Mouse (Mus musculus): ENCODE results near the gene Ceacam15. TPM values are rescaled to one million over a fixed set of nuclear protein-coding genes. Genes with fewer than 3 reads are reported as not detected.
"Not testable (repeated sequence)": the region's sequence is repeated elsewhere in the genome, so short reads cannot be mapped to it uniquely, and the experiment has no call there.

The Ceacam15 gene
- not detected in 2 replicates for total RNA-seq (2017)

GRCm38 (mm10) chr7:16675605-16676004 is at the start of gene Ceacam15:
Gene Ceacam15 (minus strand): TSS chr7:16675705.
- no peak for ATAC-seq (replicated peaks; ENCODE audit: low read depth, poor library complexity, severe bottlenecking)

GRCm38 (mm10) chr7:16722490-16722889 is 47.0 kb upstream of the Ceacam15 start:
- not testable (repeated sequence) for ATAC-seq (replicated peaks; ENCODE audit: low read depth, poor library complexity, severe bottlenecking)

- ATAC-seq (replicated peaks; ENCODE audit: low read depth, poor library complexity, severe bottlenecking): no peak
Observed at GRCm38 (mm10) chr7:16721629-16722028, 46.1 kb upstream of the Ceacam15 start, which contains the start of gene Ceacam9. Gene Ceacam9 (plus strand): TSS chr7:16721929.

GRCm38 (mm10) chr7:16716456-16717152 is 41.1 kb upstream of the Ceacam15 start:
- ATAC-seq (replicated peaks; ENCODE audit: low read depth, poor library complexity, severe bottlenecking): not testable (repeated sequence)

- ATAC-seq (replicated peaks; ENCODE audit: low read depth, poor library complexity, severe bottlenecking): no peak
Observed at GRCm38 (mm10) chr7:16712633-16713415, 37.3 kb upstream of the Ceacam15 start.

- no peak for ATAC-seq (replicated peaks; ENCODE audit: low read depth, poor library complexity, severe bottlenecking)
Observed at GRCm38 (mm10) chr7:16710604-16711003, 35.1 kb upstream of the Ceacam15 start.

GRCm38 (mm10) chr7:16708244-16708643 is 32.7 kb upstream of the Ceacam15 start:
- no peak for ATAC-seq (replicated peaks; ENCODE audit: low read depth, poor library complexity, severe bottlenecking)

- ATAC-seq (replicated peaks; ENCODE audit: low read depth, poor library complexity, severe bottlenecking): no peak
Observed at GRCm38 (mm10) chr7:16706385-16706784, 30.9 kb upstream of the Ceacam15 start.

- no peak for ATAC-seq (replicated peaks; ENCODE audit: low read depth, poor library complexity, severe bottlenecking)
Observed at GRCm38 (mm10) chr7:16700583-16700982, 25.1 kb upstream of the Ceacam15 start.

- ATAC-seq (replicated peaks; ENCODE audit: low read depth, poor library complexity, severe bottlenecking): peak; percentile 93
Observed at GRCm38 (mm10) chr7:16699042-16699441, 23.5 kb upstream of the Ceacam15 start.

GRCm38 (mm10) chr7:16695025-16695424 is 19.5 kb upstream of the Ceacam15 start:
- no peak for ATAC-seq (replicated peaks; ENCODE audit: low read depth, poor library complexity, severe bottlenecking)

- ATAC-seq (replicated peaks; ENCODE audit: low read depth, poor library complexity, severe bottlenecking): no peak
Observed at GRCm38 (mm10) chr7:16689196-16689595, 13.7 kb upstream of the Ceacam15 start.

GRCm38 (mm10) chr7:16680194-16680593 is 4.7 kb upstream of the Ceacam15 start:
- ATAC-seq (replicated peaks; ENCODE audit: low read depth, poor library complexity, severe bottlenecking): not testable (repeated sequence)

- ATAC-seq (replicated peaks; ENCODE audit: low read depth, poor library complexity, severe bottlenecking): not testable (repeated sequence)
Observed at GRCm38 (mm10) chr7:16674699-16675098, 806 bp downstream of the Ceacam15 start.

GRCm38 (mm10) chr7:16673823-16674222 is 1.7 kb downstream of the Ceacam15 start:
- ATAC-seq (replicated peaks; ENCODE audit: low read depth, poor library complexity, severe bottlenecking): no peak

GRCm38 (mm10) chr7:16668331-16668930 is 7.1 kb downstream of the Ceacam15 start:
- not testable (repeated sequence) for ATAC-seq (replicated peaks; ENCODE audit: low read depth, poor library complexity, severe bottlenecking)

GRCm38 (mm10) chr7:16644260-16644659 is 31.2 kb downstream of the Ceacam15 start:
- ATAC-seq (replicated peaks; ENCODE audit: low read depth, poor library complexity, severe bottlenecking): no peak

GRCm38 (mm10) chr7:16643106-16643505 is 32.4 kb downstream of the Ceacam15 start:
- ATAC-seq (replicated peaks; ENCODE audit: low read depth, poor library complexity, severe bottlenecking): not testable (repeated sequence)

- peak; percentile 62 for ATAC-seq (replicated peaks; ENCODE audit: low read depth, poor library complexity, severe bottlenecking)
Observed at GRCm38 (mm10) chr7:16639028-16639427, 36.5 kb downstream of the Ceacam15 start.

GRCm38 (mm10) chr7:16635116-16635515 is 40.4 kb downstream of the Ceacam15 start:
- no peak for ATAC-seq (replicated peaks; ENCODE audit: low read depth, poor library complexity, severe bottlenecking)

GRCm38 (mm10) chr7:16633913-16634312 is 41.6 kb downstream of the Ceacam15 start:
- peak; percentile 75 for ATAC-seq (replicated peaks; ENCODE audit: low read depth, poor library complexity, severe bottlenecking)
